Mouse (Mus musculus) liver, embryonic 13.5 days (tissue): ENCODE results near the gene Ppie. TPM values are rescaled to one million over a fixed set of nuclear protein-coding genes. Genes with fewer than 3 reads are reported as not detected.
"Not testable (repeated sequence)": the region's sequence is repeated elsewhere in the genome, so short reads cannot be mapped to it uniquely, and the experiment has no call there.

Experiments
- ATAC-seq: fragments of 200-750 bp; cut with Nextera tagmentation; 2 replicates; pipeline ENCODE4 v1.8.0; 2017; ENCODE audit warnings: low read depth, mild to moderate bottlenecking, moderate number of reproducible peaks, moderate library complexity
- DNase-seq: peaks from one replicate; pipeline ENCODE4 v3.0.0; 2022
- H3K27ac ChIP-seq: fragments of 300-500 bp; sonication (generic); 2 replicates; pipeline ENCODE4 v1.5.1; 2015; ENCODE audit warnings: moderate library complexity, mild to moderate bottlenecking, inconsistent platforms
- H3K27me3 ChIP-seq: fragments of 300-500 bp; sonication (generic); 2 replicates; pipeline ENCODE4 v1.6.1; 2015; ENCODE audit warnings: mild to moderate bottlenecking, inconsistent platforms
- H3K36me3 ChIP-seq: fragments of 300-500 bp; sonication (generic); 2 replicates; pipeline ENCODE4 v1.6.1; 2015; ENCODE audit warnings: mild to moderate bottlenecking, inconsistent platforms
- H3K4me1 ChIP-seq: fragments of 300-500 bp; sonication (generic); replicated peaks from 2 replicates; pipeline ENCODE4 v1.6.1; 2015; ENCODE audit warnings: inconsistent platforms
- H3K4me2 ChIP-seq: fragments of 300-500 bp; sonication (generic); 2 replicates; pipeline ENCODE4 v1.6.1; 2015; ENCODE audit warnings: inconsistent platforms, mild to moderate bottlenecking, moderate library complexity
- H3K4me3 ChIP-seq: fragments of 300-500 bp; sonication (generic); replicated peaks from 2 replicates; pipeline ENCODE4 v1.5.1; 2015; ENCODE audit warnings: mild to moderate bottlenecking, inconsistent platforms
- H3K9ac ChIP-seq: fragments of 300-500 bp; sonication (generic); 2 replicates; pipeline ENCODE4 v1.6.1; 2015; ENCODE audit warnings: mild to moderate bottlenecking, inconsistent platforms
- H3K9me3 ChIP-seq: fragments of 300-500 bp; sonication (generic); replicated peaks from 2 replicates; pipeline ENCODE4 v1.6.1; 2016; ENCODE audit warnings: inconsistent platforms
- WGBS: fragments of 180-500 bp; shearing (Covaris S2); methylation state at CpG from one replicate; pipeline ENCODE4 v1.1.7; 2015; ENCODE audit not compliant: insufficient replicate concordance; 5-methylcytosine and 5-hydroxymethylcytosine counted together
- polyA plus RNA-seq: library from polyadenylated mRNA; unstranded; fragments of >200 nt; fragmentation: Nextera tagmentation; extraction: Ambion mirVana; gene quantifications from 2 replicates; pipeline ENCODE4 v1.2.1, GENCODE M21; 2015

Ppie gene
- polyA plus RNA-seq = 54.7 and 59.3 TPM in 2 replicates

DNA sequence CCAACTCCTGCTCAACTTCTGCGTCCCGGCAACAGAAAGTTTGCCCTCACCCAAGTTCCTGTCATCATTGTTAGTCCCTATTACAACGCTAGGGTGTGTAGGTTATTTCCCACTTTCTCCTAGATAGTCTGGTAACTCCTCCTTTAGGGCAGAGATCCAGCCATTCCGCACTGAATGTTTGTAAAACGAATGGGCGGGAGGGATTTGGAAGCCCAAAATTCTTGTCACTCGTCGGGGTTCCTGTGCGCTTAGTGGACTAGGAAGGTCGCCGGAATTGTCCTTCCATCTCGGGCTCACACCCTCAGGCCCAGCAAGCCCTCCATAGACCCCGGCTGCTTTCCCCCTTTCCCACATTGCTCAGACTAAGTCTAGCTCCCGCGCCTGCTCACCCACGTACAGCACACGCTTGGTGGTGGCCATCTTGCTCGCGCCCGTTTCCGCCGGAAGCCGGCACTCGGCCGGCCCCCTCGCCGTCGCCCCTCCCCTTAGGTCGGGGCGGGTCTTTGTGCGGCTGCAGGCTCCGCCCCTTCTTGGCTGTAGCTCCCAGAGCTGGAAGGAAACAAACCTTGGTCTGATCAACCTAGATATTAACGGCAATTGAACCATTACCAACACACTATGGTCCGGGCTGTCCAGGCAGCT, at the start of gene Ppie:
Gene Ppie, minus strand, starts transcription at position 439 of the 642 bp plus-strand sequence.
- ATAC-seq (peak; percentile 97), DNase-seq (peak; percentile 64)
- Histone ChIP-seq H3K4me2 (peak within 1 kb of the TSS; percentile 79), H3K27me3 (no peaks in the 10 kb centered on the region), H3K9ac (peak within 1 kb of the TSS; percentile 74), H3K4me1 (peaks cover 27% of the 10 kb centered on the region), H3K27ac (peak within 1 kb of the TSS; percentile 49), H3K36me3 (peaks cover 23% of the 10 kb centered on the region), H3K4me3 (peak within 1 kb of the TSS; percentile 79), H3K9me3 (no peaks in the 10 kb centered on the region; the same call in 1 of the 2 replicates)
- under 1% methylated on average over 34 of the region's 34 CpGs for WGBS

GRCm38 (mm10) chr4:123184816-123185215, 45.1 kb upstream of the Ppie start:
- WGBS = 32% methylated on average over 3 of the region's 3 CpGs
- H3K27me3 ChIP-seq = peaks cover 79% of the 10 kb centered on the region
- no peaks in the 10 kb centered on the region for H3K9me3 ChIP-seq
- H3K36me3 ChIP-seq = no peaks in the 10 kb centered on the region
- H3K9ac ChIP-seq = no peak overlapping the region
- no peak overlapping the region for H3K4me3 ChIP-seq
- no peak overlapping the region for H3K27ac ChIP-seq
- peaks cover 8% of the 10 kb centered on the region; the same call in 1 of the 2 replicates for H3K4me1 ChIP-seq
- no peak overlapping the region for H3K4me2 ChIP-seq
- ATAC-seq = no peak
- DNase-seq = no peak

DNA sequence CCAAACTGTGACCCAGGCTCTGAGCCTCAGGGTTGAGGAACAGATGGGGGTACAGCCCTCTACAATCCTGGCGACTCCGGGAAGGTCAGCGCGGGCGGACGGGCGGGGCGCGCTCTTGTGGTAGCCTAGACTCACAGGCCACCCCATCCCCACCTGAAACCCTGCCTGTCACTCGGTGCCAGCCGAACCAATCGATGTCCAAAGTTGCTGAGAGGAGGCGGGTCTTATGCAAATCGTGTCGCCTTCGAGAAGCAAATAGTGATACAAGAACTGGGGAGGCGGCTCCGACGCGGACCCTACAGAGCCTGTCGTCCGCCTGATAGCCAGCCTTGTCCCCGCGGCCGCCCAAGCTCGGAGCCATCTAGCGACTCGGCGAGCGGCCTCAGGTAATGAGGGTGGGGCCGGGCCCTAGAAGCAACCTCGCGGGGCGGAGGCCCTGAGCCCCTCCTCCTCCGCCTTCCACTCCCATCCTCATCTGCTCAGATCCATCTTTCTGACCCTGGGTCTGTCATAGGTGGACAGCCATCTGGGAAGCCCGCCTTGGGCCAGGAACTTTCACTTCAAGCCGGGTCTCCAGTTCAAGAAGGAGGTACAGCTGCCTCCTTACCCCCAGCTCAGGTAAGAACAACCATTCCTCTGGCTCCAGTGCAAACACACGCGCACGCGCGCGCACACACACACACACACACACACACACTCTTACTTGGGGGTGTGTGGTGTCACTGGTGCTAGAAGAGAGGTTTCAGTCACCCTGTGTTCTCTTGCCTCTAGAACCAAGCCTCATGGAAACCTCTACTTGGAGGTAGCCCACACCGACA, 43.7 kb upstream of the Ppie start:
- peak; percentile 45 for DNase-seq
- Histone ChIP-seq H3K4me2 (peak overlapping the region; percentile 53), H3K9me3 (no peaks in the 10 kb centered on the region), H3K9ac (no peak overlapping the region), H3K27me3 (peaks cover 86% of the 10 kb centered on the region), H3K4me1 (peaks cover 8% of the 10 kb centered on the region; the same call in 1 of the 2 replicates), H3K36me3 (no peaks in the 10 kb centered on the region), H3K27ac (no peak overlapping the region), H3K4me3 (peak overlapping the region; percentile 33)
- WGBS = 8% methylated on average over 44 of the region's 44 CpGs
- ATAC-seq = peak; percentile 86

DNA sequence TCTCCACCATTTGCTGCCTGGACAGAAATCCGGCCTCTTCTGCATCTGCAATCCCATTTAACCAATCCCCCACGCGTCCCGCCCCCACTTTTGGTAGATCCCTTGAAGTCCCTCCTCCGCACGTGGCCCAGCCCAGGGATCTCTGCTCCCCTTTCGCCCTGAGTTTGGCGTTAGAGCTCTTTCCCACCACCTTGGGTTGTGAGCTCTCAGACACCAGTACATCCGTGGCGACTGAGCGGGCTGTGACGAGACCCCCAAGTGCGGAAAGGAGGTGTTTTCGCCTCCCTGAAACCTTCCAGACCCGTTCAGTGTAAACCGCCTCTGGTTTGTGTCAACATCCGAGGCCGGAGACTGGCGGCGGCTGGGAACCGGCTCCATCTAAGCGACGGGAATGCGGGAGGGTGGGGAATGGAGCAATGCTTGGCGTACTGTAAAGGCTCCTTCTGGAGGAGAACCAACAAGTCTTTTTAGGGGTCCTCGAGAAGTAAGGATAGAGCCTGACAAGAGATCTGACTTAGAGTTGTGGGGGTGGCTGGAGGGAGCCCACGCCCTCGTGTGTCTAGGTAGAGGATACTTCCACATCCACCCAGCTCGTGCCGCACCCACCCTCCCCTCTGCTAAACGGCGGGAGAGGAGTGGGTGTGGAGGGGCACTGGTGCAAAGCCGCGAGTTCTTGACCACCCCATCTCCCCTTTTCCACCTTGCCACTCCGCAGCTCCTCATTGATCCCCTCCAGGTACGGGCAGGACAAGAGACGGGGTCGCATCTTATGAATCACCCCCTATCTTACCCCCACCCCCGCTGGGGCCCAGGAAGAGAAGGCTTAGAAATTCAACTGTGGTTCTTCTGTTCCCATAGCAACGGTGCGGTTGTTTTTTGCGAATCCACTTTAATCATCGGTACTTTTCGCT, 42.8 kb upstream of the Ppie start, which contains the start of gene Hpcal4:
Gene Hpcal4, plus strand, starts transcription at position 900 of the 911 bp plus-strand sequence.
- WGBS = 2% methylated on average over 44 of the region's 44 CpGs
- peak within 1 kb of the TSS; percentile 53 for H3K4me2 ChIP-seq
- ATAC-seq (no peak; the same call in 1 of the 2 replicates), DNase-seq (no peak)
- H3K9ac ChIP-seq = no peak within 1 kb of the TSS
- no peaks in the 10 kb centered on the region for H3K9me3 ChIP-seq
- H3K4me3 ChIP-seq = peak within 1 kb of the TSS; percentile 33
- no peak within 1 kb of the TSS for H3K27ac ChIP-seq
- H3K4me1 ChIP-seq = peaks cover 8% of the 10 kb centered on the region; the same call in 1 of the 2 replicates
- H3K27me3 ChIP-seq = peaks cover 86% of the 10 kb centered on the region
- H3K36me3 ChIP-seq = no peaks in the 10 kb centered on the region

DNA sequence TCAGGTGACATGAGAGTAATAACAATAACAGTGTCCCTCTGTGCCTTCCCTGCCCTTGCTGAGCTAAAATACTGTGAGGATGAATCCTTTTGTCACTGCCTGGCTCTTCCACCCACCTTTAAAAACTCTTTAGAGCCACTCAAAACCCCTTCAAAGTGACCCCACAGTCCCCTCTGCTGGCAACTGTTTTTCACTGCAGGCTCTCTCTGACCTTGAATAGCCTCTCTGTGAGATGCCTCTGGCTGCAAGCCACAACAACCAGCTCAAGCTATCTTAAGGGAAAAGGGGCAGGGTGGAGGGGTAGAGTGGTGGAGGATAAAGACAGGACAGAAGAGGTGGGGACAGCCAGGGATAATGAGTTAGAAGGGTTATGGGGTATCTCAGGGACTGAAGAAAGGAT, 32.1 kb upstream of the Ppie start:
- no peak overlapping the region for H3K27ac ChIP-seq
- H3K4me3 ChIP-seq = no peak overlapping the region
- no peak overlapping the region for H3K9ac ChIP-seq
- H3K36me3 ChIP-seq = no peaks in the 10 kb centered on the region
- DNase-seq (no peak), ATAC-seq (no peak)
- H3K4me1 ChIP-seq = no peaks in the 10 kb centered on the region
- no peak overlapping the region for H3K4me2 ChIP-seq
- peaks cover 35% of the 10 kb centered on the region for H3K27me3 ChIP-seq
- no peaks in the 10 kb centered on the region for H3K9me3 ChIP-seq

DNA sequence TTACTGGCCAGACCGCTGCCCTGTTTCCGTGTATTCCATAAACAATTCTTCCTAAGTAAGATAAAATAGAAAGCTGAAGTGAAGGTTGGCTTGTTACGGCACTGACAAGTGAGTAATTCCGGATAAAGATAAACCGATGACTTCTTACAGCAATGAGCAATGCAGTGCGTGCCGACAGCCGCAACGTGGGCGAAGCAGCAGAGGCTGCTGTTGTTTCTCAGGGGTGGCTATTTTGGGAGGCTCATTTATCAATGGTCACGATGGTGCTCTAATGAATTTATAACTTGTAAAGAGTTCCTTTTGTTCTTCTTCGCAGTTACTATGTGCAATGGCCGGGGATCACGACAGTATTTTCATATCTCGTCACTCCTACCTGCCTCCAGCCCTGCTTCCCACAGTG, 24.4 kb upstream of the Ppie start:
- Histone ChIP-seq H3K9me3 (no peaks in the 10 kb centered on the region), H3K27me3 (peaks cover 28% of the 10 kb centered on the region), H3K4me2 (no peak overlapping the region), H3K4me1 (peaks cover 16% of the 10 kb centered on the region), H3K9ac (no peak overlapping the region), H3K4me3 (no peak overlapping the region), H3K36me3 (no peaks in the 10 kb centered on the region), H3K27ac (no peak overlapping the region)
- 68% methylated on average over 15 of the region's 15 CpGs for WGBS
- ATAC-seq (no peak), DNase-seq (no peak)

- Histone ChIP-seq H3K4me3 (no peak overlapping the region), H3K4me2 (peak overlapping the region; percentile 17; the same call in 1 of the 2 replicates), H3K9me3 (no peaks in the 10 kb centered on the region), H3K27me3 (peaks cover 28% of the 10 kb centered on the region), H3K27ac (no peak overlapping the region), H3K4me1 (peaks cover 16% of the 10 kb centered on the region), H3K9ac (no peak overlapping the region), H3K36me3 (no peaks in the 10 kb centered on the region)
- DNase-seq (no peak), ATAC-seq (0 out of 2 replicates have a peak, but pooled peaks have one; percentile 39)
- WGBS = 8% methylated on average over 15 of the region's 15 CpGs
These were observed 22.7 kb upstream of the Ppie start for GRCm38 (mm10) chr4:123162305-123162917.

- not testable (repeated sequence) for H3K4me2 ChIP-seq, DNase-seq, H3K27ac ChIP-seq, H3K9ac ChIP-seq, H3K36me3 ChIP-seq, H3K9me3 ChIP-seq, ATAC-seq, H3K4me3 ChIP-seq
- peaks cover 16% of the 10 kb centered on the region for H3K4me1 ChIP-seq
- H3K27me3 ChIP-seq = peaks cover 28% of the 10 kb centered on the region
- WGBS = 59% methylated on average over 3 of the region's 3 CpGs
These were observed 21.5 kb upstream of the Ppie start for GRCm38 (mm10) chr4:123161251-123161650.

DNA sequence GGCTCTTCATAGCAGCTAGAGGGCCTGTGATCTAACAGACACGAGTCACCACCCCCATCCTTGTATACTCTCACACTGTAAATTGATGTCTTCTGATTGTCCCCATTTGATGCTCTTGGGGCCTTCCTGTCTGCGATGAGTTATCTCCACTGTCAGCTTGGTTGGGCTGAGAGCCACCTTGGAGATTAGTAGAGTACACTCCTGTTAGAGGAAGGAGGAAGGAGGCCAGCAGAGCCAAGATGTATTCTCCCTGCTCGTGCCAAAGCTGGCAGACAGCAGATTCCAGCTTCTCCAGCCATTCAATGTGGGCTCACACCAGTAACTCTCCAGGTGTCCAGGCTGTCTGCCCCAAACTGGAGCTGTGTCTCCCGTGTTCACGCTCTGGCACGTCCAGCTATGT, 20.8 kb upstream of the Ppie start:
- no peak overlapping the region for H3K27ac ChIP-seq
- H3K9ac ChIP-seq = no peak overlapping the region
- ATAC-seq = no peak
- H3K4me1 ChIP-seq = peaks cover 16% of the 10 kb centered on the region
- 50% methylated on average over 6 of the region's 6 CpGs for WGBS
- H3K4me2 ChIP-seq = no peak overlapping the region
- peaks cover 28% of the 10 kb centered on the region for H3K27me3 ChIP-seq
- DNase-seq = no peak
- no peaks in the 10 kb centered on the region for H3K36me3 ChIP-seq
- H3K4me3 ChIP-seq = no peak overlapping the region
- H3K9me3 ChIP-seq = no peaks in the 10 kb centered on the region

- Histone ChIP-seq H3K4me2 (no peak overlapping the region), H3K4me3 (no peak overlapping the region), H3K27me3 (no peaks in the 10 kb centered on the region), H3K4me1 (no peaks in the 10 kb centered on the region), H3K27ac (no peak overlapping the region), H3K9ac (no peak overlapping the region), H3K9me3 (no peaks in the 10 kb centered on the region), H3K36me3 (no peaks in the 10 kb centered on the region)
- no peak for ATAC-seq
- DNase-seq = no peak
These were observed 16.1 kb upstream of the Ppie start for GRCm38 (mm10) chr4:123155840-123156239.
